Mouse (Mus musculus) layer of hippocampus, adult 2 months (tissue): Measurements from ENCODE around the gene Calcoco1. TPM values are rescaled to one million over a fixed set of nuclear protein-coding genes. Genes with fewer than 3 reads are reported as not detected.

ENCODE experiments used
- DNase-seq, 2 experiments: peaks; one replicate each; pipeline ENCODE4 v3.0.0; 2022; ENCODE audit warnings: low spot score in 2 of 2
- H3K27ac ChIP-seq: fragments of 200-600 bp; 2 replicates; pipeline ENCODE4 v1.8.1; 2022
- H3K4me3 ChIP-seq: fragments of 200-600 bp; 2 replicates; pipeline ENCODE4 v1.8.1; 2022; ENCODE audit warnings: mild to moderate bottlenecking
- CTCF ChIP-seq: fragments of 200-600 bp; conservative IDR thresholded peaks from 2 replicates; pipeline ENCODE4 v1.8.1; 2022; ENCODE audit warnings: antibody characterized with exemption, mild to moderate bottlenecking, moderate library complexity
- total RNA-seq, 2 experiments: library from RNA; stranded (reverse); gene quantifications; 2 replicates each; pipeline ENCODE4 v1.2.3; 2021

Gene Calcoco1
- total RNA-seq, 2 experiments from 2014 or later = 95.4 to 96.9 TPM

- peak; percentile 47 for TF ChIP-seq CTCF
- Histone ChIP-seq H3K27ac (peak overlapping the region; percentile 94), H3K4me3 (no peak overlapping the region)
- no peak for DNase-seq
Measured at GRCm38 (mm10) chr15:102735031-102735430, 13.1 kb upstream of the Calcoco1 start.

DNA sequence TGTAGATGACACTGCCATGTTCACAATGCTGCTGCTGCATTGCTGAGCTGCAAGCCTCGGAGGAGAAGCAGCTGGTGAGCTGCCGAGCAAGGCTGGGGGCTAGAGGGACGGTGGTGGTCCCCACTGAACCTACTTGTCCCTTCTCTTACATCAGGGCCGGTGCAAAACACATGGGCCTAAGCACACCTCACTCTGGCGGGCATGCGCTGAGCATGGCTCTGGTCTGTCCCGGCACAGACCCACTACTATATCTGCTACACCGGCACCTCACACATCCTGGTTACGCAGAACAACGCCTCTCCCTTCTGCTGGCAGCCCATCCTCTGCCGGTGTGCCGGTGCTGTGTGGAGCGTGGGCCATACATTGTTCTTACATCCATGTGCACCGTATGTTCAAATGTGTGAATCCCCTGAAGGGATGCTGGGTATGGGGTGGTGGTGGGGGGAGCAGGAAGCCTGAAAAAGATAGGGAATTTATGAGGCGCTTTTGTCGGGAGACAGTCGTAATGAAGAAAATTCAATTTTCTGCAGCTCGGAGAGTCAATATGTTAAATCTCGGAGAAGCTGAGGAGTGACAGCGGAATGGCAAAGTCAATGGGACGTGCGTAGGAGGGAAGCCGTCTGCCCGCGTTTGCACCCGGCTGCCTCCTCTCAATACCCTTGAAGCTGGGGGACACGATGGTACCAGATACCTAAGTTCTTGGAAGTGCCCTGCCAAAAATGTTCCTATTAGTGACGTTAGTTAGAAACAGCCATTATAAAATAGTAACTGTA, 12.0 kb upstream of the Calcoco1 start:
- peak in 1 of 2 experiments; percentile 49 for DNase-seq
- Histone ChIP-seq H3K27ac (peak overlapping the region; percentile 94), H3K4me3 (no peak overlapping the region)
- no peak for TF ChIP-seq CTCF

DNA sequence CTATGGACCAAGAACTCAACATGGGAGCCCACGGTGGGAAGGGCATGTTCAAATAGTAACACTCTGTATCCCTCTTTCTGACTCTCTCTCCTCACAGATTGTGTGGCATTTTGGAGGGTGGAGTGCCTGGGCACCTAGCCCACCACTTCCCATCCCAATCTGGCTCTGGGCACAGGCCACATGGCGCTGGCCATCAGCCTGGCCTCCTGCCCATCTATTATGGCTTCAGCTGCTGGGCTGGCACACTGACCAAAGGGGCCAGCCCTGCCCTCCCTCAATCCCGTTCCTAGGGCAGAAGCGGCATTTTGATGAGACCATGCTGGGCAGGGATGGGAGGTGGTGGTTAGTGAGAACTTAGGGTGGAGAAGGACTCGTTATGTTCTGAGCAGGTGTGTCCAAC, 11.3 kb upstream of the Calcoco1 start:
- Histone ChIP-seq H3K4me3 (no peak overlapping the region), H3K27ac (peak overlapping the region; percentile 94)
- TF ChIP-seq CTCF = no peak
- peak; percentile 56 to 60 for DNase-seq

DNA sequence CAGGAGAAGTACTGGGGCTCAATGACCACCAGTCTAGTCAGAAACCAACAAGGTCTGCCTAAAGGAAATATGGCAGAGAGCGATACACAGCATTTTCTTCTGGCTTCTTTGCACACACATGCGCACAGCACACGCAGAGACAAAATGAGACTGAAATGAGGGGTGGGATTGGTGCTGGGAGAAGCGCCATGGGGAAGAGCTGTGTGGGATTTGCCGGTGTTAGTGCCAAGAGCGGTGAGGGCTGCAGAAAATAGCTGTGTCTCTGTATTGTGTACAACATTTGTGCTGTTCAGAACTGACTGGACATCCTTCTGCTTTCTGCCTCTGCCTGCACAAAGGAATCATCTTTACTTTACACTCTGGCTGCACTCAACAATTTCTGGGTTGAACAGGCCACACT, 10.4 kb upstream of the Calcoco1 start:
- DNase-seq = no peak

DNA sequence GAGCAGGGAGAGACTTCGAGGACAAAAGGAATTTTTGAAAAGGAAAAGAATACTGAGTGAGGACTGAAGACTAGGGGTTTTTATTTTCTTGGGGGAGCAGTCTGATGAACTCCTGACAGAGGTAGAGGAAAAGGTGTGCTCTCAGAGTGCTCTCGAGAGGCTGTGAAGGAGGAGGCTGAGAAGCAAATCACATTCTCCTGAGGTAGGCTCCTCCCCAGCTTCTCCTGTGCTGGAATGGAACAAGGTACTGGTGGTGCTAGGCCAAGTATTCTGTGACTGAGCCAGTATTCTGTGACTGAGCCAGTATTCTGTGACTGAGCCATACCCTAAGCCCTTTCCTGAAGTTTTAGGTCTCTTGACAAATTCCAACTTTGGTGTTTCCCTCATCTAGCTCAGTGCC, 6.0 kb upstream of the Calcoco1 start:
- DNase-seq = no peak
- no peak overlapping the region for H3K27ac ChIP-seq
- no peak for TF ChIP-seq CTCF
- no peak overlapping the region for H3K4me3 ChIP-seq

More for the DNA sequence above, 10.4 kb upstream of the Calcoco1 start:
- Histone ChIP-seq H3K27ac (peak overlapping the region; percentile 94), H3K4me3 (no peak overlapping the region)
- TF ChIP-seq CTCF = no peak

- DNase-seq = no peak
- no peak overlapping the region for H3K27ac ChIP-seq
- TF ChIP-seq CTCF = no peak
- H3K4me3 ChIP-seq = no peak overlapping the region
Measured at GRCm38 (mm10) chr15:102723358-102724135, 1.6 kb upstream of the Calcoco1 start.

DNA sequence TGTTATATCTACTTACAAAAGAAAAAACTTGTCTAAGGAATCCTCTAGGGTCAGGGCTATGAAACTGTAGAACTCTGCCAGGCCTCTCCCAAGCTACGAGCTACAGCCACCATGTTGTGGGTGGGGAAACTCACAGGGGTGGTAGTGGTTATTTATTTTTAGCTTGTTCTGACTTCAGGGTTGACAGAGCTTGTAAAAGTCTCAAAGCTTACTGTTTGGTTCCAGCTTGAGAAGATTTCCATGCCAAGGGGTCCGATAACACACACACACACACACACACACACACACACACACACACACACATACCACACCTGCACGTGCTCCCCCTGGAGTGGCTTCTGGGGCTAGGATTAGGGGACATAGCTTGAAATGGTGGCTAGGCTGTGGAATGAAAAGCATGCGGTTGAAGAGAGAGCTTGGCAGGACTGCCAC, 538 bp upstream of the Calcoco1 start:
- peak overlapping the region; percentile 86 for H3K27ac ChIP-seq
- DNase-seq = no peak
- no peak for TF ChIP-seq CTCF
- peak overlapping the region; percentile 48 for H3K4me3 ChIP-seq

DNA sequence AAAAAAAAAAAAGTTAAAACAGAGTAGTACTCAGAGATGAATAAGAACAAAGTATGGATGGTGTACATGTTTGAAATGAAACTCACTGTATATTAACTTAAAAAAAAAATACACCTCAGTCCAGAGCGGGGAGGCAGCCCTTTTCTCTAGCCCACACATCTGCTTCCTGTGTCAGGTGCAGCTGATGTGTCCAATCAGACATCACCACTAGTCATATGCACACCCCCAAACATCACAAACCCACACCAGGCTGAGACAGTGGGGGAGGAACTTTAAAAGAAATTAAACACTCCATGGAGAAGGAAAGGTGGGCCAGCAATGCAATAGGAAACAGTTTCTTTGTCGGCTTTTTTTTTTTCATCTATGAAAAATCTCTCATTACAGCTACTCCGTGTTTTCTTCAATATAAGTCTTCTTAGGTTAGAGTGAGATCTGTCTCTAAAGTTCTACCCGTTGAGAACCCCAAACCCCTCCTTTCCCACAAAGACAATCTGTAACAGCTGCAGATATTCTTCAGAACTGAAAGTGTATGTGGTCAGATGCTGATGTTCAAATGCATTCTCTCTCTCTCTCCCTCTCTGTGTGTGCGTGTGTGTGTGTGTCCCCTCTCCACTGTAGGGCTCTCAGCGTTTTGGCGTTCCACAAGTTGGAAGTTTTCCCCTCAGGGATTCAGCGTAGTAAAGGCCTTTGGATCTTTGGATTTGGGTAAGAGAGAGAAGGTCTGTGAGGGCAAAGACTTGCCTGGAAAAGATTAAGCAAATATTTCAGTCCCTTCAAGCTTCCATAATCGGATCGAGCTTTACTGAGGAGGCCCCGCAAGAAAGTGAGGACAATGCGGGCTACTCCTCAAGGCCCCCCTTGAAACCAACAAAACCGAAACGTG, 721 bp downstream of the Calcoco1 start:
- DNase-seq = no peak
- peak overlapping the region; percentile 65 for H3K4me3 ChIP-seq
- TF ChIP-seq CTCF = no peak
- H3K27ac ChIP-seq = peak overlapping the region; percentile 81

- no peak for TF ChIP-seq CTCF
- DNase-seq = no peak
- H3K27ac ChIP-seq = 0 out of 2 replicates have a peak overlapping the region, but pooled peaks have one; percentile 28
- H3K4me3 ChIP-seq = no peak overlapping the region
Measured at GRCm38 (mm10) chr15:102716132-102716531, 5.8 kb downstream of the Calcoco1 start.

DNA sequence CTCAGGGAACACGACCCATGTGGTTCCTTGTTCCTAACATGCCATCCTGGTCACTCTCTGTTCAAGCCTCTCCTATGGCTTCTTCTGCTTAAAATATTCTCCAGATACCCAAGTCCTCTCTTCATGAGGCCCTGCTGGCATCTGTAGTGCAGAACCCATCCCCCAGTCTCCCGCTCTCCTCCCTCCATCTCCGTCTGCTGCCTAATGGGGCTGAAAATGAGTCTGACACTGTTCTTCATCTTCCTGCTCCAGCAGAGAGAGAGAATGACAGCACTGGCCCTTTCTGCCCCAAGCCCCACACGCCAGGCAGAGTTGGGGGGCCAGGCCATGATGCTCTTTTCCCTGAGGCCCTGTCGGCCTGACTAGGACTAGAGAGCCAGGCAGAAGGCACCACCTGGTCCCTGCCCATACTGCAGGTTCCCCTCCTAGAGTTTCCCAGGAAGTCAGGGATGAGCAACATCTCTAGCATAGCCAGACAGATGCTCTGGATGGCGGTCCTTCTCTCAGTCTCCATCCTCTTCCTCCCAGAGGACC, 14.2 kb downstream of the Calcoco1 start:
- peak in 1 of 2 experiments; percentile 55 for DNase-seq
- TF ChIP-seq CTCF = no peak
- Histone ChIP-seq H3K27ac (peak overlapping the region; percentile 88), H3K4me3 (no peak overlapping the region)

DNA sequence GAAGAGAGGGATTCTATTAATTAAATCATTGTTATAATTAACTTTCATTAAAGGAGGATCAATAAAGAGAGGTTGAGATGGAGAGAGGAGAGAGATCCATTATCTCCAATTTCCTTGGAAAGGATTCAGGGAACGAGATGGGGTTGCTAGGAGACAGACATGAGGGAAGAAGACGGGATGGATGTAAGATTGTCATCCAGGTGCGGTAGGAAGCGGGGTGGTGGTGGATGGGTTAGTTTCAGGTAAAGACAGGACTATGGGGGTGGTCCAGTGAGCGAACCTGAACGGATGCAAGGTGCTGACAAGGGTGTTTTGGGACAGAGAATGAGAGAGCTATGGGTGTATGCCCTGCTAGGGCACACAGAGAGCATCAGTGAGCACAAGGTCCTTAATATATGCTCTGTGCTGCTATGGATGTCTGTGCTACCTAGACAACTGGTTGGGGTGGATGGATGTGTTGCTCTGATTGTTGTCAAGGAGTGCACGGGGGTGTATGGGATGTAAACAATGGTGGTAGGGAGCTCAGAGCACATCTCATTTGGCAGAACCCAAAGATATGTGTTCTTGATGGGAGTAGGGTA, 16.0 kb downstream of the Calcoco1 start:
- no peak for DNase-seq
- peak overlapping the region; percentile 78 for H3K27ac ChIP-seq
- H3K4me3 ChIP-seq = no peak overlapping the region
- no peak for TF ChIP-seq CTCF
